Mouse (Mus musculus) liver, embryonic 15.5 days (tissue): ENCODE results near the gene Clcn7. TPM values are rescaled to one million over a fixed set of nuclear protein-coding genes. Genes with fewer than 3 reads are reported as not detected.

ENCODE experiments used
- ATAC-seq: fragments of 200-750 bp; cut with Nextera tagmentation; 2 replicates; pipeline ENCODE4 v1.8.0; 2017; ENCODE audit warnings: moderate number of reproducible peaks, mild to moderate bottlenecking, moderate library complexity; ENCODE audit not compliant: insufficient read depth
- H3K27ac ChIP-seq: fragments of 300-500 bp; sonication (generic); replicated peaks from 2 replicates; pipeline ENCODE4 v1.5.1; 2015; ENCODE audit warnings: mild to moderate bottlenecking, inconsistent platforms
- H3K27me3 ChIP-seq: fragments of 300-500 bp; sonication (generic); 2 replicates; pipeline ENCODE4 v1.6.1; 2015; ENCODE audit warnings: mild to moderate bottlenecking, inconsistent platforms
- H3K36me3 ChIP-seq: fragments of 300-500 bp; sonication (generic); replicated peaks from 2 replicates; pipeline ENCODE4 v1.6.1; 2015; ENCODE audit warnings: moderate library complexity, mild to moderate bottlenecking, inconsistent platforms
- H3K4me1 ChIP-seq: fragments of 300-500 bp; sonication (generic); replicated peaks from 2 replicates; pipeline ENCODE4 v1.6.1; 2015; ENCODE audit warnings: inconsistent platforms
- H3K4me2 ChIP-seq: fragments of 300-500 bp; sonication (generic); 2 replicates; pipeline ENCODE4 v1.6.1; 2015; ENCODE audit warnings: moderate library complexity, mild to moderate bottlenecking, inconsistent platforms
- H3K4me3 ChIP-seq: fragments of 300-500 bp; sonication (generic); replicated peaks from 2 replicates; pipeline ENCODE4 v1.5.1; 2015; ENCODE audit warnings: mild to moderate bottlenecking, inconsistent platforms
- H3K9ac ChIP-seq: fragments of 300-500 bp; sonication (generic); 2 replicates; pipeline ENCODE4 v1.6.1; 2015; ENCODE audit warnings: moderate library complexity, mild to moderate bottlenecking, inconsistent platforms
- H3K9me3 ChIP-seq: fragments of 300-500 bp; sonication (generic); replicated peaks from 2 replicates; pipeline ENCODE4 v1.6.1; 2016; ENCODE audit warnings: inconsistent platforms
- WGBS: fragments of 180-500 bp; shearing (Covaris S2); methylation state at CpG from one replicate; pipeline ENCODE4 v1.1.7; 2015; ENCODE audit warnings: mixed read lengths; ENCODE audit not compliant: insufficient replicate concordance; 5-methylcytosine and 5-hydroxymethylcytosine counted together
- polyA plus RNA-seq: library from polyadenylated mRNA; unstranded; fragments of >200 nt; fragmentation: Nextera tagmentation; extraction: Ambion mirVana; gene quantifications from 2 replicates; pipeline ENCODE4 v1.2.1, GENCODE M21; 2015

Gene Clcn7
- polyA plus RNA-seq = 10.7 TPM in 2 replicates

- peaks cover 42% of the 10 kb centered on the region for H3K4me1 ChIP-seq
- H3K36me3 ChIP-seq = peaks cover 4% of the 10 kb centered on the region; the same call in 1 of the 2 replicates
- peak within 1 kb of the TSS; percentile 83 for H3K4me2 ChIP-seq
- no peaks in the 10 kb centered on the region for H3K9me3 ChIP-seq
- under 1% methylated on average over 40 of the region's 40 CpGs for WGBS
- peak within 1 kb of the TSS; percentile 61 for H3K27ac ChIP-seq
- no peaks in the 10 kb centered on the region for H3K27me3 ChIP-seq
- peak; percentile 91 for ATAC-seq
- H3K9ac ChIP-seq = peak within 1 kb of the TSS; percentile 79
- H3K4me3 ChIP-seq = peak within 1 kb of the TSS; percentile 93
Observed at GRCm38 (mm10) chr17:25133275-25133698, at the start of gene Clcn7. Gene Clcn7, plus strand, starts transcription at chr17:25133391.

GRCm38 (mm10) chr17:25083444-25083931, 49.7 kb upstream of the Clcn7 start, which contains the start of gene Tmem204:
Gene Tmem204, minus strand, starts transcription at chr17:25083591.
- Histone ChIP-seq H3K4me1 (peaks cover 68% of the 10 kb centered on the region), H3K4me3 (no peak within 1 kb of the TSS), H3K27ac (peak within 1 kb of the TSS; percentile 98), H3K27me3 (no peaks in the 10 kb centered on the region), H3K4me2 (no peak within 1 kb of the TSS), H3K9me3 (no peaks in the 10 kb centered on the region), H3K9ac (no peak within 1 kb of the TSS; the same call in 1 of the 2 replicates), H3K36me3 (0 out of 2 replicates have a peak, but pooled peaks cover under 1% of the 10 kb centered on the region)
- ATAC-seq = 0 out of 2 replicates have a peak, but pooled peaks have one; percentile 11
- 63% methylated on average over 7 of the region's 7 CpGs for WGBS

GRCm38 (mm10) chr17:25084835-25085385, 48.3 kb upstream of the Clcn7 start:
- ATAC-seq = no peak
- no peaks in the 10 kb centered on the region for H3K27me3 ChIP-seq
- H3K4me1 ChIP-seq = peaks cover 70% of the 10 kb centered on the region
- 0 out of 2 replicates have a peak, but pooled peaks cover 3% of the 10 kb centered on the region for H3K36me3 ChIP-seq
- no peaks in the 10 kb centered on the region for H3K9me3 ChIP-seq
- H3K27ac ChIP-seq = peak overlapping the region; percentile 98
- H3K4me3 ChIP-seq = no peak overlapping the region
- 74% methylated on average over 13 of the region's 13 CpGs for WGBS
- no peak overlapping the region for H3K9ac ChIP-seq
- H3K4me2 ChIP-seq = no peak overlapping the region

- Histone ChIP-seq H3K4me3 (peak overlapping the region; percentile 67), H3K9me3 (no peaks in the 10 kb centered on the region), H3K9ac (peak overlapping the region; percentile 82), H3K27ac (peak overlapping the region; percentile 98), H3K27me3 (no peaks in the 10 kb centered on the region), H3K36me3 (peaks cover 17% of the 10 kb centered on the region), H3K4me2 (peak overlapping the region; percentile 71), H3K4me1 (peaks cover 81% of the 10 kb centered on the region)
- WGBS = 36% methylated on average over 7 of the region's 7 CpGs
- ATAC-seq = peak; percentile 51
Observed at GRCm38 (mm10) chr17:25086724-25087123, 46.5 kb upstream of the Clcn7 start.

- Histone ChIP-seq H3K27ac (peak overlapping the region; percentile 98), H3K4me1 (peaks cover 84% of the 10 kb centered on the region)
Observed at GRCm38 (mm10) chr17:25089158-25089557, 44.0 kb upstream of the Clcn7 start.

GRCm38 (mm10) chr17:25090450-25090849, 42.7 kb upstream of the Clcn7 start:
- Histone ChIP-seq H3K4me1 (peaks cover 83% of the 10 kb centered on the region), H3K4me3 (peak overlapping the region; percentile 67)

More at GRCm38 (mm10) chr17:25089158-25089557, 44.0 kb upstream of the Clcn7 start:
- Histone ChIP-seq H3K4me3 (peak overlapping the region; percentile 67), H3K27me3 (no peaks in the 10 kb centered on the region), H3K4me2 (peak overlapping the region; percentile 71), H3K36me3 (peaks cover 41% of the 10 kb centered on the region), H3K9ac (peak overlapping the region; percentile 82), H3K9me3 (no peaks in the 10 kb centered on the region)
- WGBS = 34% methylated on average over 10 of the region's 10 CpGs
- ATAC-seq = peak; percentile 90

GRCm38 (mm10) chr17:25096221-25096620, 37.0 kb upstream of the Clcn7 start:
- H3K27me3 ChIP-seq = no peaks in the 10 kb centered on the region
- H3K4me3 ChIP-seq = no peak overlapping the region
- WGBS = 88% methylated on average over 2 of the region's 2 CpGs
- H3K27ac ChIP-seq = peak overlapping the region; percentile 38; the same call in 1 of the 2 replicates
- ATAC-seq = no peak
- H3K4me2 ChIP-seq = no peak overlapping the region
- H3K36me3 ChIP-seq = peaks cover 99% of the 10 kb centered on the region
- H3K4me1 ChIP-seq = peaks cover 48% of the 10 kb centered on the region
- no peak overlapping the region for H3K9ac ChIP-seq
- no peaks in the 10 kb centered on the region for H3K9me3 ChIP-seq

More at GRCm38 (mm10) chr17:25090450-25090849, 42.7 kb upstream of the Clcn7 start:
- peak overlapping the region; percentile 71 for H3K4me2 ChIP-seq
- ATAC-seq = no peak
- H3K9me3 ChIP-seq = no peaks in the 10 kb centered on the region
- H3K27me3 ChIP-seq = no peaks in the 10 kb centered on the region
- H3K27ac ChIP-seq = peak overlapping the region; percentile 98
- H3K36me3 ChIP-seq = peaks cover 54% of the 10 kb centered on the region
- H3K9ac ChIP-seq = peak overlapping the region; percentile 82
- WGBS = 66% methylated on average over 10 of the region's 10 CpGs

- peak overlapping the region; percentile 51; the same call in 1 of the 2 replicates for H3K27ac ChIP-seq
- no peak for ATAC-seq
- no peaks in the 10 kb centered on the region for H3K9me3 ChIP-seq
- WGBS = 90% methylated on average over 6 of the region's 6 CpGs
- peaks cover 95% of the 10 kb centered on the region for H3K36me3 ChIP-seq
- H3K4me1 ChIP-seq = peaks cover 12% of the 10 kb centered on the region
- no peak overlapping the region for H3K4me2 ChIP-seq
- H3K4me3 ChIP-seq = no peak overlapping the region
- H3K27me3 ChIP-seq = no peaks in the 10 kb centered on the region
- H3K9ac ChIP-seq = no peak overlapping the region
Observed at GRCm38 (mm10) chr17:25100052-25100451, 33.1 kb upstream of the Clcn7 start.

- no peak overlapping the region for H3K9ac ChIP-seq
- WGBS = 91% methylated on average over 11 of the region's 11 CpGs
- H3K9me3 ChIP-seq = no peaks in the 10 kb centered on the region
- no peak overlapping the region for H3K4me2 ChIP-seq
- H3K36me3 ChIP-seq = peaks cover 94% of the 10 kb centered on the region
- H3K4me3 ChIP-seq = no peak overlapping the region
- ATAC-seq = no peak
- 0 out of 2 replicates have a peak, but pooled peaks cover 2% of the 10 kb centered on the region for H3K4me1 ChIP-seq
- H3K27me3 ChIP-seq = no peaks in the 10 kb centered on the region
- no peak overlapping the region for H3K27ac ChIP-seq
Observed at GRCm38 (mm10) chr17:25101338-25101737, 31.9 kb upstream of the Clcn7 start.

GRCm38 (mm10) chr17:25107786-25108185, 25.4 kb upstream of the Clcn7 start:
- no peak overlapping the region for H3K4me3 ChIP-seq
- no peak overlapping the region for H3K9ac ChIP-seq
- ATAC-seq = no peak
- WGBS = 74% methylated on average over 16 of the region's 16 CpGs
- H3K9me3 ChIP-seq = no peaks in the 10 kb centered on the region
- H3K27ac ChIP-seq = no peak overlapping the region
- H3K27me3 ChIP-seq = no peaks in the 10 kb centered on the region
- H3K4me2 ChIP-seq = no peak overlapping the region
- peaks cover 61% of the 10 kb centered on the region for H3K36me3 ChIP-seq
- H3K4me1 ChIP-seq = 0 out of 2 replicates have a peak, but pooled peaks cover 4% of the 10 kb centered on the region

- WGBS = 76% methylated on average over 2 of the region's 2 CpGs
- H3K4me3 ChIP-seq = no peak overlapping the region
- H3K27ac ChIP-seq = no peak overlapping the region
- H3K9me3 ChIP-seq = no peaks in the 10 kb centered on the region
- H3K27me3 ChIP-seq = no peaks in the 10 kb centered on the region
- peak; percentile 64 for ATAC-seq
- no peak overlapping the region for H3K9ac ChIP-seq
- H3K36me3 ChIP-seq = peaks cover 44% of the 10 kb centered on the region
- H3K4me1 ChIP-seq = peaks cover 9% of the 10 kb centered on the region
- no peak overlapping the region for H3K4me2 ChIP-seq
Observed at GRCm38 (mm10) chr17:25109578-25109977, 23.6 kb upstream of the Clcn7 start.
